Mouse (Mus musculus) neural tube, embryonic 10.5 days (tissue): ENCODE results near the gene Rab9.
A peak's percentile ranks its signal among the peaks of the same experiment; 100 is the strongest.
"Not testable (repeated sequence)": the region's sequence is repeated elsewhere in the genome, so short reads cannot be mapped to it uniquely, and the experiment has no call there.

Source experiments
- DNase-seq: peaks from one replicate; pipeline ENCODE4 v3.0.0-alpha.2; 2017; ENCODE audit warnings: low spot score; ENCODE audit errors: extremely low spot score

Rab9 gene

DNA sequence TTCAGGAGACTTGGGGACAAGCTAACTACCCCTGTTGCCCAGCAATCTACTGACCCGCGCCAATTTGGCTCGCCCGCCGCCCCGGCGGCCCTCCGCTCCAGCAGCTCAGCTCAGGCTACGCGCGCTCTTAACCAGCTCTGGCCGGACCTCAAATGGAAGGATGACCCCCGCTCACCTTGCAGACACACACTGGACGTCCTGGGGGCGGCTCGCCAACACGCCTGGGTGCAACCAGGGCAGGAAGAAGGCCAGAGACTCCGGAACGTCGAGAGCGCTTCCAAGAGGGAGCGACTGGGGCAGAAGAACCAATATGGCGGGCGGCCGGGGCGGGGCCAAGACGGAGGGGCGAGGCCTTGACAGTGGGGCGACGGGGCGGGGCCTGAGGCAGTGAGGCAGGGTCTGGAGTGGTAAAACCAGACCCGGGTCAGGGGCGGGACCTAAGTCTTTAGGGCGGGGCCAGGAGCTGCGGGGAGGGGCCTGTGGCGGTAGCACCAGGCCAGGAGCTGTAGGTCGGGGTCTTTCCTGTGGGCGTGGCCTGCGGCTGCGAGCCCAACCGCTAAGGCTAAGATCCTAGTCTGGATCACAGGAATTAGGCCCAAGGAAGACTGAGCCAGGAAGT is at the start of gene Rab9:
Gene Rab9 (minus strand): TSS at position 503 of the 619 bp plus-strand sequence.
- DNase-seq, result peak; percentile 88

DNA sequence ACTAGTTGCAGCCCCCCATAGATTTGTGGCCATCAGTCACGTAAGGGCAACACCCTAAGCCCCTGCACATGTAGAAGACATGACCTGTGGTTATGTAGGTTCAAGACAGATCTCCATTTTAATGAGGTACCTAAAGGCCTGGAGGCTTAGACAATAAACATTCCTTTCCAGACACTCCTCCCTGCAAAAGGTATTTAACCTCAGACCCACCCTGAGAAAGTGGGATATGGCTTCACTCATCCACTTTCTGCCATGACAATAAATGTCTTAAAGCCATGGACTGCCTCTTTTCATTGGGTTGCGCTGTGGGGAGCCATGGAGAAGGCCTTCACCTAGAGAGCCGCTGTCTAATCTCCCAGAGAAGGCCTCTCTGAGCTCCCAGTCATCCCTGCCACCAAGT is 48.5 kb upstream of the Rab9 start:
- no peak for DNase-seq

DNA sequence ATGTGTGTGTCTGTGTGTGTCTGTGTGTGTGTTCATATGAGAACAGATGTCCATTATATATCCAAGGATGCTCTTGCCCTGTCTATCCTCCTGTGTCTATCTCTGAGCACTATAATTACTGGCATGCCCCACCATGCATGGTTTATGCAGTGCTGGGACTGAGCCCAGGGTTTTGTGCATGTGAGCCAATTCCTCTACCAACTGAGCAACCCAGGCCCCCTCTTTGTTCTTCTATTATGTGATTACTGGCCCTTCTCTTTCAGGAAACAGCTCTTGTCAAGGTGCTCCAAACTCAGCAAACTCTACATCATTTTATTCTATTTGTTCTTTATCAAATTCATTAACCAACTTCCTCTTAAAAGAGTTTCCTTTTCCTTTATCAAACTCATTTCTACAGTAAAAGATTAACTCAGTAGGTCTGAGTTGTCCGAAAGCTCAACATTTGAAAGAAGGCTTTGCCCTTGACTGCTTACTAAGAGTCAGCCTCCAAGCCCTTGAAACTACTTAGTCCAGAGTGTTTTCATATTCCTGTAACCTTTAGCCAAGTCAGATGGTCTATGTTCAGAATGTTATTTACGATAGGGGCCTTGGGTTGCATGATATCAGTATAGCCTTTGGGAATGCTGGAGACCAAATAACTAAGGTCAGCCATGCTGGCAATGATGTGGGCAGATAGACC is 46.1 kb upstream of the Rab9 start:
- DNase-seq, result no peak

- no peak for DNase-seq
These were observed 41.1 kb upstream of the Rab9 start for GRCm38 (mm10) chrX:166520782-166521181.

DNA sequence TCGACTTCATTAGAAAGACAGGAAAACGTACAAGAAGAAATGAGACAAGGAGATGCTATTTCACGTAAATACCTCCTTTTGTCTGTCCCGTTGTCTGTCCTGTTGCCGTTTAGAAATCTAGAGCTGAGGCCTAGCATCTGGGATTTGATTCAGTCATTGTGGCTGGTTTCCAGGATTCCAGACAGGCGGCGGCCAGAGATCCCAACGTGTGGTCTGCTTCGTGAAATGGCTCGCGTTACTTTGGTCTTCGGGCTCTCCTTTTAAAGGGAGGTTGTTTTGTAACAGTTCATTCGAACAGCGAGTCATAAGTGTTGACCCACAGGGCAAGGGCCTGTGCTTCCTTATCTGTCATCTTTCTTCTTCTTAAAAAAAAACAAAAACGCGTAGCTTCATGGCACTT is 38.7 kb upstream of the Rab9 start, which contains the start of gene Tceanc:
Gene Tceanc (minus strand): TSS at position 223 of the 400 bp plus-strand sequence.
- DNase-seq, result no peak

DNA sequence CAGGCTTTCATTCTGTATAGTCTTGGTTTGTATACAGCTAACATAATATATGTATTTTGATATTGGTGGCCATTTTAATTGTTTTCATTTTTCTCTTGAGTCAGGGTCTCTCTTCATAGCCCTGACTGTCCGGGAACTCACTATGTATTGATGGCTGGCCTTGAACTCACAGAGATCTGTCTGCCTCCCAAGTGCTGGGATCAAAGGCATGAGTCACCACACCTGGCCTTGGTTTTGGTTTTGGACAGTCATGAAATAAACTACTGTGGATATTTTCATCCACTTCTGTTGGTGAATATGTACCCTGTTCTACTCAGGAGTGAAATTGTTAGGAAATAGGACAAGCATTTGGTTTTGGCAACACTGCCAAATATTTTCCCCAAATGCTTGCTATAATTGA is 37.0 kb upstream of the Rab9 start:
- no peak for DNase-seq

DNA sequence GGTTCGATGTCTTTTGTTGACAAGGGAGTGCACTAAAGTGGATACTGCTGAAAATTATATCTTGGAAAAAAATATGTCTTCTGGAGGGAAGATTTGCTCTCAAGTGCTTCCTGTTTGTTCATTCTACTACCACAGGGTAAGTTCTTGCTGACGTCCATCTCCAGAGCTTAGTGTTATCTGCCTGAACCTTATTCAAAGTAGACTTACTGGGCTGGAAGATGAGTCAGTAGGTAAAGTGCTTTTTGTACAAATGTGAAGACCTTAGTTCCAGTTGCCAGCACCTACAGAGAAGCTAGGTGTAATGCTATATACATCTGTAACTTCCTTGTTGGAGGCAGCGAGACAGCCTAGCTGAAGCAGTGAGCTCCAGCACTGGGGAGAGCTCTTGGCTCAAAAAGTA is 36.3 kb upstream of the Rab9 start:
- no peak for DNase-seq

DNA sequence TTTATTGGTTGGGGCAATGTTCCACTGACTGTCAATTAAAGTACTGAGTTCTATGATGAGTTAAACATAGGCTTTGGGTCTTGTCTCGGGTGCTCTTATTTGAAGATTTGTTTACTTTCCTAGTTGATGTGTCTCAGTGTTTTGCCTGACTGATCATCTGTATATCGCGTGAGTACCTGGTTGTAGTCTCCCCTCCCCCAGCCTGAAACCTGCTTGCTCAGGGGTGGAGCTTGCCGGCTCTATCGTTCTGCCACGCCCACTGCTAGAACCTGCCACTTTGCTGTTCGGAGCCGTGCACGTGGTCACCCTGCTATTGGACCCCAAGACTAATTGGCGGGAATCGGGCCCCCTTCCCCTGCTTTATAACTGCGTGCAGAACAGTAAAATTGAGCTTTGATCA is 34.4 kb upstream of the Rab9 start:
- DNase-seq, result not testable (repeated sequence)

GRCm38 (mm10) chrX:166512071-166512470 is 32.4 kb upstream of the Rab9 start:
- no peak for DNase-seq

DNA sequence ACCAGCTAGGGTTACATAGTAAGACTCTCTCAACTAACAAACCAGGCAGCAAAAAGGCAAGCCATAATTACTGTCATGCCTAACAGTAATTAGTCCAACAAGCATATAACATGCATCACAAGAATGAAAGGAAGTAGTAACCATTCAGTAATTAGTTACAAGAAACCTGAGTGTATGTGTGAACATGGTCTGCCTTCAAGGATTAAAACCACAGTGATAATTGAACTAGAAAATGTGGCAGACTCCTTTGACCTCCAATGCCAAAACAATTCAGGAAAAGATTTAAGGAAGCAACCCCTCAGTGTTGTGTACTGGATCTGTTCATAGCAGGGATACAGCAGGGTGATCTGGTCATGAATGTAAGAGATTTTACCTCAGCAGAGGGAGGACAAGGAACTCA is 31.4 kb upstream of the Rab9 start:
- DNase-seq, result no peak

DNA sequence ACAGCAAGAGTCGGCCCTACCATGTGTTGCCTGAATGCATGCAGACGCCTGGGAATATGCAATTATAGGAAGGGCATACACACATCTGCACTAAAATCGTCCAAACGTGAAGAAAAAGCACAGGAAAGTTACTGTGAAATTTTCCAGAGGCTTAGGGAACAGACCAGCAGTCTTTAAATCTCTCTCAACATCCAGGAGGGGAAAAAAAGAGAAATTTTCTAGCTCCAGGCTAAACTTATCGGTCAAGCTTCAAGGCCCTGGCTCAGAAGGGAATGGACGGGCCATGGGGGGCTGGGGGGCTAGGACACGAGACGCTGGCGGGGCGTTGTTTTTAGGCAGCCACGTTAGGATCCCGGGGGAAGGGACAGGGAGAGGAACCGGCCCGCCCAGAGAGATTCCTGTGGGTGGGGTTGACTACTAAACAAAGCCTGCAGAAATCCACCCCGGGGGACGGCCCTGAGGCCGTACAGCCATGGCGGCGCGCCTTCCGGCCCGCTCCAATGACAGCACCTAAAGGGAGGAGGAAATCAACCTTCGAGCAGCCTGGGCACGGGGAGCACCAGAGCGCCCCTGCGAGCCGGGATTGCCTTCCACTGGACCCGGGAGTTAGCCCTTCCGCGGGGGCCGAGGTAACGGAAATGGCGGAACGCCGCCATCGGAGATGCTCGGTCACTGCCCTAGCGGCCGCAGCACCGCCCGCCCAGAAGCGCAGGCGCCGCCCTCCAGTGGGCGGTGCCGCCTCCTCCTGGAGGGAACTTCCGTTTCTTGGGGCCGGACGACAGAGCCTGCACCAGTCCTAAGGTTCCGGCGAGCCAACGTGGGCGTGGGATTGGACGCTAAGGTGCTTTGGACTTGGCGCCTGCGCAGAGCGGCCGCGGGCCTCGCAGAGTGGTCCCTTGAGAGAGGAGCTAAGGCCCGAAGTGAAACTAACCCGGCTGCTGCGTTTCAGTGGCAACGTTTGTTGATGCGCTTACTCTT is 30.4 kb upstream of the Rab9 start:
- DNase-seq, result peak; percentile 84

GRCm38 (mm10) chrX:166504421-166504820 is 24.8 kb upstream of the Rab9 start:
- DNase-seq, result no peak

GRCm38 (mm10) chrX:166499496-166500190 is 20.0 kb upstream of the Rab9 start:
- DNase-seq, result no peak

- no peak for DNase-seq
These were observed 18.1 kb upstream of the Rab9 start for GRCm38 (mm10) chrX:166497771-166498170.

DNA sequence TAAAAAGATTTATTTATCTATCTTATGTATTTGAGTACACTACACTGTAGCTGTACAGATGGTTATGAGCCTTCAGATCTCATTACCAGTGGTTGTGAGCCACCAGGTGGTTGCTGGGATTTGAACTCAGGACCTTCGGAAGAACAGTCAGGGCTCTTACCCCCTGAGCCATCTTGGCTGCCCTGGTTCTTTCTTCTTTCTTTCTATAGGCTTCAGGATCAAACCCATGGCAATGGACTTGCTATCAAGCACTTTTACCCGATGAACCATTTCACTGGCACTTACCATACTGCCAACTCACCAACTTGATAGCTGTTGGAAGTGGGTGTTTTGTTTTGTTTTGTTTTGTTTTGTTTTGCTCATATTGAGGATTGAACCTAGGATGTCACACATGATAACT is 15.4 kb upstream of the Rab9 start:
- DNase-seq, result no peak

DNA sequence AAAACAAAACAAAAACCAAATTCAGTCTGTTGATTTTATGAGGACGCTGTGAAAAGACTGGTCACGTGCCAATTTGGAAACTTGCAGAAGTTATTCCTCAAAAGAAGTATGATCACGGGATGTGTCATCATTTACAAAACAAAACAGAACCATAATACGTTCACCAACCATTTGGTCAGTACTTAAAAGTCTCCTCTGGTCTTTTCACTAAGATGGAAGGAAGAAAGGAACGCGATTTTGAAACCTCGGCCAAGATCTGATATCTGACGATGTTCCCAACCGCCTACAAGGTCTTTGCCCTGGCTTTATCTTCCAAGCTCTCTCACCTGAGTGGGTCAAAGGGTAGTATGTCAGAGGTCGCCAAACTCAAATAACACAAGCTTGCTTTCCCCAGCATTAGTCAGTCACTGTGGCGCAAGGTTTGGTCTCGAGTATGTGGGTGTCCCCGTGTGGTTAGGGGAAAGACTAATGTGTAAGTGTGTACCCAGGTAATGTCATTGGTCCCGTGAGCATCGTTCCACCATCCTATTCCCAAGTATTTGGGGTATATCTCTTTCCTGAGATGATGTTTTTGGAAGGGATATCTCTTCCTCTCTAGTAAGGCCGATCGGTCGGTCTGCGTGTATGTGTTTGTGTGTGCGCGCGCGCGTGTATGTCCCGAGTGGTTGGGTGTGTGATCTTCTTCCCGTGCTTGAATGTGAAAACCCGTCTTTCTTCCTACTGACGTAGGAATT is 869 bp downstream of the Rab9 start:
- DNase-seq, result no peak

DNA sequence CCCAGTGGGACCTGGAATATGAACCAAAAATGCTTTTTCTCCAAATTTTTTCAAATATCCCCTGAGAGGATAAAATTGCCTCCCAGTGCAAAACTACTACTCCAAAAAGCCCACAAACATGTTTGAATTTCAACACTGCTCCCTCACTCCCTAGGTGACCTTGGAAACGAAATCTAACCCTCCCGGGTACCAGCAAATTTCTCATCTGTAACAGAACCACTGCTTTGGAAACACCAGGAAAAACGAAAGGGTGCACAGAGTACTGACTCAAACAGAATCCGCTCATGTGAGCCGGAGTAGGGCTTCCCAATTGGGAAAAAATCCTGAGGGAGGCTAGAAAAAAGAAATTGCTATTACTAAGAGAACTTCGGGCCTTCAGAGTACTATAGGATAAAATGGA is 2.3 kb downstream of the Rab9 start:
- no peak for DNase-seq

DNA sequence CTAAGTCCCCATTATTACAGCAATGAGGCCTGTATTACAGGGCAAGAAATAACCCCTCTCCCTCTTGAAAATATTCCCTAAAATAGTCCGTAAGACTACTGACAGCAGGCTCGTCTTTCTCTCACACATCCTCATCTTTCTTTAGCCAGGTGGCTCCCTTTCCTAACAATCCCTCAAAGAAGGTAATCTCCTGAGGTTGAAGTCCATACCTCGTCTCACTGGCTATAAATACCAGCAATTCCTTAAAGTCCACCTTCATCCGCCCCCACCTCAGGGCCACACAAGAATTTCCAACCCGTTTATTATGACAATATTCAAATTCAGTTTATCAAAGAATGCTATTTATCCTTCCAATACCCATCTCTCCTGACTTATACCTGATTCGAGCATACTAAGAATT is 7.1 kb downstream of the Rab9 start:
- no peak for DNase-seq

GRCm38 (mm10) chrX:166468321-166468720 is 11.3 kb downstream of the Rab9 start:
- no peak for DNase-seq

DNA sequence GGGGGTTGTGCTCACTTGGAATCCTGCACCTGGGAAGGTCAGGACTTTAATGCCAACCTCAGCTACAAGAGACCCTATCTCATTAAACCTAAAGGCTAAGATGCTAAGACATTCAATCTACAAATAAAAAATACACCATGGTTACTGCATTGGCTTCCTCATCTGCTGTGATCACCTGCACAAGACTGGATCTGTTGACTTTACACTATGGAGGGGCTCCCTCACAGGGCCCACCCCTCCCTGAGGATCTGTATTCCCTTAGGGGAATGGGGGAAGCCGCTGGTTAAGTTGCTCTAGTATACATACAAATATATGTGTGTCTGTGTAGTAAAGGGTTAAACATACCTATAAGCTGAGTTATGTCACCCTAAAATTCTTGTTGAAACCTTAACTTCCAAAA is 24.1 kb downstream of the Rab9 start:
- DNase-seq, result no peak

- no peak for DNase-seq
These were observed 25.3 kb downstream of the Rab9 start for GRCm38 (mm10) chrX:166454331-166454730.
